Mouse (Mus musculus) limb, embryonic 15.5 days (tissue): ENCODE data around the gene Ttyh2. TPM values are rescaled to one million over a fixed set of nuclear protein-coding genes. Genes with fewer than 3 reads are reported as not detected.
"Not testable (repeated sequence)": the region's sequence is repeated elsewhere in the genome, so short reads cannot be mapped to it uniquely, and the experiment has no call there.

Experiments
- ATAC-seq: fragments of 200-750 bp; cut with Nextera tagmentation; 2 replicates; pipeline ENCODE4 v1.8.0; 2017; ENCODE audit warnings: low read depth, moderate TSS enrichment; ENCODE audit not compliant: insufficient number of reproducible peaks, low FRiP score, low TSS enrichment
- H3K27ac ChIP-seq: fragments of 300-500 bp; sonication (generic); 2 replicates; pipeline ENCODE4 v1.5.1; 2015; ENCODE audit warnings: moderate library complexity, mild to moderate bottlenecking, inconsistent platforms
- H3K27me3 ChIP-seq: fragments of 300-500 bp; sonication (generic); 2 replicates; pipeline ENCODE4 v1.6.1; 2015; ENCODE audit warnings: inconsistent platforms
- H3K36me3 ChIP-seq: fragments of 300-500 bp; sonication (generic); 2 replicates; pipeline ENCODE4 v1.6.1; 2015; ENCODE audit warnings: inconsistent platforms
- H3K4me1 ChIP-seq: fragments of 300-500 bp; sonication (generic); 2 replicates; pipeline ENCODE4 v1.6.1; 2015; ENCODE audit warnings: inconsistent platforms
- H3K4me2 ChIP-seq: fragments of 300-500 bp; sonication (generic); 2 replicates; pipeline ENCODE4 v1.6.1; 2015; ENCODE audit warnings: mild to moderate bottlenecking, inconsistent platforms
- H3K4me3 ChIP-seq: fragments of 300-500 bp; sonication (generic); 2 replicates; pipeline ENCODE4 v1.5.1; 2015; ENCODE audit warnings: mild to moderate bottlenecking, inconsistent platforms
- H3K9ac ChIP-seq: fragments of 300-500 bp; sonication (generic); 2 replicates; pipeline ENCODE4 v1.6.1; 2015; ENCODE audit warnings: inconsistent platforms
- H3K9me3 ChIP-seq: fragments of 300-500 bp; sonication (generic); 2 replicates; pipeline ENCODE4 v1.6.1; 2016; ENCODE audit warnings: inconsistent platforms
- WGBS: fragments of 180-500 bp; shearing (Covaris S2); methylation state at CpG from one replicate; pipeline ENCODE4 v1.1.7; 2015; 5-methylcytosine and 5-hydroxymethylcytosine counted together
- polyA plus RNA-seq: library from polyadenylated mRNA; unstranded; fragments of >200 nt; fragmentation: Nextera tagmentation; extraction: Ambion mirVana; gene quantifications from 2 replicates; pipeline ENCODE4 v1.2.1, GENCODE M21; 2015

The Ttyh2 gene
- polyA plus RNA-seq, 1 experiment from 2014 or later: 22.4 TPM

DNA sequence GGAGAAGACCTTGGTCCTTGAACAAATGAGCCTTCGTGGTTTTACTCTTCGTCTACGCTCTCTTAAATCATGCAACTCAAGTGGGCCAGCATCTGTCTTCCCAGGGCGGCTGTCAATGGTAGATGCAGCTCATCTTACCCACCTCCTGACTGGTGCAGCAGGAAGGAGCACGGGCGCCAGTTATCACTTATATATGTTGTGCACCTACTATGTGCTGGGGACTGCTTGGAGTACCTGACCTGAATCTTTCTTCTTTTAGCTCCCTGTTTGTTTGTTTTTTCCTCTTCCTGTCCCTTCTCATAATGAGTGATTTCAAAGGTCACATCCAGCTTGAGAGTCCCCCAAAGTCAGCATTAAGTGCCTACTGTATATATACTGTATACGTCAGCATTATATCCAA, 11.1 kb upstream of the Ttyh2 start:
- Histone ChIP-seq H3K4me2 (no peak overlapping the region), H3K27ac (no peak overlapping the region), H3K9me3 (no peaks in the 10 kb centered on the region), H3K36me3 (no peaks in the 10 kb centered on the region), H3K4me3 (no peak overlapping the region), H3K27me3 (peaks cover 7% of the 10 kb centered on the region; the same call in 1 of the 2 replicates), H3K9ac (no peak overlapping the region), H3K4me1 (no peaks in the 10 kb centered on the region)
- no peak for ATAC-seq
- 76% methylated on average over 7 of the region's 7 CpGs for WGBS

GRCm38 (mm10) chr11:114665463-114665862, 9.8 kb upstream of the Ttyh2 start:
- no peaks in the 10 kb centered on the region for H3K9me3 ChIP-seq
- no peak overlapping the region for H3K27ac ChIP-seq
- no peak overlapping the region for H3K9ac ChIP-seq
- no peak overlapping the region for H3K4me2 ChIP-seq
- ATAC-seq: no peak
- H3K4me3 ChIP-seq: no peak overlapping the region
- peaks cover 11% of the 10 kb centered on the region for H3K4me1 ChIP-seq
- WGBS: 67% methylated on average over 2 of the region's 2 CpGs
- H3K27me3 ChIP-seq: peaks cover 7% of the 10 kb centered on the region; the same call in 1 of the 2 replicates
- H3K36me3 ChIP-seq: peaks cover 5% of the 10 kb centered on the region

DNA sequence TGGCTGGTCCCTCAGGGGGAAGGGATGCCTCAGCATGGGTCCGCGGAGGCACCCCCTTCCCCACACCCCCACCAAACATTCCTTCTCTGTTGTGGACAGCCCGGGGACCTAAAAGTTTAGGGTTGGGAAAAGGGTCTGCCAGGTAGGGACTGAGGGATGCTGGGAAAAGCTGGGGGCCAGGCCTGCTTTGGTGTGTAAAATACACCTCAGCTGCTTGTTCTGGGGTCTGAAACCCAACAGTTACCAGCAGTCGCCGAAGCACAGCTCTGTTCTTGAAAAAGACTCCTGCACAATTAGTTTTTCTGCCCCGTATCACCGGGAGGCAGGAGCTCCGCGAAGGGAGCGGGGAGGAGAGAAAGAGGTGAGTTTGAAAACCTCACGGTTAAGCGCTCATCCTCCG, 8.4 kb upstream of the Ttyh2 start:
- Histone ChIP-seq H3K4me1 (peaks cover 13% of the 10 kb centered on the region), H3K9me3 (no peaks in the 10 kb centered on the region), H3K9ac (no peak overlapping the region), H3K36me3 (peaks cover 18% of the 10 kb centered on the region), H3K4me2 (no peak overlapping the region), H3K27me3 (peaks cover 7% of the 10 kb centered on the region; the same call in 1 of the 2 replicates), H3K27ac (no peak overlapping the region), H3K4me3 (no peak overlapping the region)
- ATAC-seq: no peak
- WGBS: 13% methylated on average over 13 of the region's 13 CpGs

DNA sequence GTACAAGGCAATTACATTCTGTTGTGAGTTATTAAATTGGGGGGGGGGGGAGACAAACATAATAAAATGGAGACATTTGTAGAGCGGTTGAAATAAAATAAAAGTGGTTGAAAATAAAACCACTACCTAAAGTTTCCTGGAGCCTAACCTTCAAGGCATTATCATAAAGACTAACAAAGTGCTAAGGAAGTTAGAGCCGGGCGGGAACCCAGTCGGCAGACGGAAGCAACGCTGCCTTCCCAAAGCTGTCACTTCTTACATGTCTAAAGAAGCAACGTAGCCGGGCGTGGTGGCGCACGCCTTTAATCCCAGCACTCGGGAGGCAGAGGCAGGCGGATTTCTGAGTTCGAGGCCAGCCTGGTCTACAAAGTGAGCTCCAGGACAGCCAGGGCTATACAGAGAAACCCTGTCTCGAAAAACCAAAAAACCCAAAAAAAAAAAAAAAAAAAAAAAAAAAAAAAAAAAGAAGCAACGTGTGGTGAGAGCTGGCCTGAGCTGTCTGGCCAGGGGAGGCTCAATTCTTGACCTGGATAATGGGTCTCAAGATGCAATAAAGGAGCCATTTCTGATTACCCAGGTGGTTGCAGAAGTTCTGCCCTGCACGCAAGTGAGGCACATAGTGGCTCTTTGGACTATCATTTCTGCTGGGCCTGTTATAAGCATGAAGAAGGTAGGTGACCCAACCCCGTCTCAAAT, 7.8 kb upstream of the Ttyh2 start:
- peaks cover 17% of the 10 kb centered on the region for H3K4me1 ChIP-seq
- H3K9ac ChIP-seq: no peak overlapping the region
- peaks cover 24% of the 10 kb centered on the region for H3K36me3 ChIP-seq
- 45% methylated on average over 16 of the region's 18 CpGs for WGBS
- no peak overlapping the region for H3K4me3 ChIP-seq
- no peak overlapping the region for H3K27ac ChIP-seq
- no peak for ATAC-seq
- H3K4me2 ChIP-seq: no peak overlapping the region
- no peaks in the 10 kb centered on the region for H3K9me3 ChIP-seq
- peaks cover 7% of the 10 kb centered on the region; the same call in 1 of the 2 replicates for H3K27me3 ChIP-seq

DNA sequence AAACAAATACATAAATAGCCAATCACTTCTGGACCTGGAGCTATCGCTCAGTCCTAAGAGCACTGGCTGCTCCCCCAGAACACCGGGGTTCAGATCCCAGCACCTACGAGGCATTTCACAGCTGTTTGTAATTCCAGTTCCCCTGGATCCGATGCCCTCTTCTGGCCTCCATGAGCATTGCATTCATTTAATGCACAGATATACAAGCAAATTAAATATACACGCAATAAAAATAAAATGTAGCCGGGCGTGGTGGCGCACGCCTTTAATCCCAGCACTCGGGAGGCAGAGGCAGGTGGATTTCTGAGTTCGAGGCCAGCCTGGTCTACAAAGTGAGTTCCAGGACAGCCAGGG, 7.3 kb upstream of the Ttyh2 start:
- not testable (repeated sequence) for H3K27ac ChIP-seq, H3K9me3 ChIP-seq, H3K9ac ChIP-seq, H3K4me2 ChIP-seq, H3K4me3 ChIP-seq, ATAC-seq, H3K27me3 ChIP-seq
- H3K4me1 ChIP-seq: peaks cover 22% of the 10 kb centered on the region
- 22% methylated on average over 11 of the region's 11 CpGs for WGBS
- H3K36me3 ChIP-seq: peaks cover 29% of the 10 kb centered on the region

DNA sequence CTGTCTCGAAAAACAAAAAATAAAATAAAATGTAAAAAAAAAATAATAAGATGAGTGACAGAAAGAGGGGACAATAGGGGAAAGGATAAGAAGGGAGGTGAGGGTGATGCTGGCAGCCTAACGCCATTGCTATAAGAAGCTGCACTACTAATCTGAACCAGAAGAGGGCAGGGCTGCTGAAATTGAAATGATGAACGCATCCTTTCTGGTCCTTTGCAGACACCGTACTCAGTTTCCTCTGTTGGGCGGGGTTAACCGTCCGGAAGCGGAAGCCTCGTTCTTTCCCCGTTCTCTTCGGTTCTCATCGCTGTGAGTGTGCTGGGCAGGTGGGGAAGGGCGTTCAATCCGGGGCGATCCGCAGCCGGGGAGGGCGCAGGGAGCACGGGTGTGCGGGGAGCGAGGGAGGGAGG, 6.9 kb upstream of the Ttyh2 start, which contains the start of gene Rpl38:
Gene Rpl38 (plus strand): TSS at position 224 of the 410 bp plus-strand sequence.
- peaks cover 25% of the 10 kb centered on the region for H3K4me1 ChIP-seq
- peaks cover 33% of the 10 kb centered on the region for H3K36me3 ChIP-seq
- peak within 1 kb of the TSS; percentile 94 for H3K27ac ChIP-seq
- H3K27me3 ChIP-seq: peaks cover 7% of the 10 kb centered on the region; the same call in 1 of the 2 replicates
- H3K4me2 ChIP-seq: peak within 1 kb of the TSS; percentile 73
- H3K9me3 ChIP-seq: no peaks in the 10 kb centered on the region
- under 1% methylated on average over 21 of the region's 21 CpGs for WGBS
- H3K9ac ChIP-seq: peak within 1 kb of the TSS; percentile 97
- peak; percentile 76 for ATAC-seq
- H3K4me3 ChIP-seq: peak within 1 kb of the TSS; percentile 91

DNA sequence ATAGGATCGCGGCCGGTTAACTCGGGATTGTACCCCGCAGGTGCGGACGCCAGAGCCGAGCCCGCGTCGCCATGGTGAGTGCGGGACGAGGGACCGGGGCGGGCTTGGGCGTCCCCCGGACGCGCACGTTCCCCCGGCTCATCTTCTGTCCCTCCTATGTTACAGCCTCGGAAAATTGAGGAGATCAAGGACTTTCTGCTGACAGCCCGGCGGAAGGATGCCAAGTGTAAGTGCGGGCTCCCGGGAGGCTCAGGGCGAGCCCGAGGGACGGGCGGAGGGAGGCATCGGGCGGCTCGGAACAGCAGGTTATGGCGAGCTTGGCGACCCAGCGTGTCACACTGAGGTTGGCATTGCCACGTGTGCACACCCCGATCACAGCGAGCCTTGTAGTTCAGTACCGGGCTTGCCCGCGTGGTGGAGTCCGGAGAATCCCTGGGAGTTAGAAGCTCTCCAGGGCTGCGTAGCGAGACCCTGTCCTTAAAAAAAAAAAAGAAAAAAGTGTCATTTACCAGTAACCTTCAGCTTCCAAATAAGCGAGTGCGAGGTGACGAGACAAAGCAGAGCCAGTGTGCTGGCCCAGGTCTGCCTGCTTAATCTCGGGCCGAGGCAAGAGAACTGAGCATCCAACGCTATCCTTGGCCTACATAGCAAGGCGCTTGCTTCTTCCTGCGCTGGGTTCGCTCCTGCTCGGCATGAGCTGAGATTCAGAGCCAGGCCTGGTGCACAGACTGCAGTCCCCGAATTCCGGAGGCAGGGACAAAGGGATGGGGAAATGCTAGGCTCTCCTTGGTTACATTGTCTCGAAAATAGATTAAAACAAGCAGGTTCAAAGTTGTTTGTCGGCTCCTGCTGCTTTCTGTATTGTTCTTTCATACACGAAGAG, 6.2 kb upstream of the Ttyh2 start:
- Histone ChIP-seq H3K9ac (peak overlapping the region; percentile 97), H3K4me3 (peak overlapping the region; percentile 91), H3K9me3 (no peaks in the 10 kb centered on the region), H3K4me1 (peaks cover 26% of the 10 kb centered on the region), H3K4me2 (peak overlapping the region; percentile 73), H3K36me3 (peaks cover 40% of the 10 kb centered on the region), H3K27ac (peak overlapping the region; percentile 94), H3K27me3 (peaks cover 7% of the 10 kb centered on the region; the same call in 1 of the 2 replicates)
- peak; percentile 57 for ATAC-seq
- WGBS: under 1% methylated on average over 60 of the region's 60 CpGs

DNA sequence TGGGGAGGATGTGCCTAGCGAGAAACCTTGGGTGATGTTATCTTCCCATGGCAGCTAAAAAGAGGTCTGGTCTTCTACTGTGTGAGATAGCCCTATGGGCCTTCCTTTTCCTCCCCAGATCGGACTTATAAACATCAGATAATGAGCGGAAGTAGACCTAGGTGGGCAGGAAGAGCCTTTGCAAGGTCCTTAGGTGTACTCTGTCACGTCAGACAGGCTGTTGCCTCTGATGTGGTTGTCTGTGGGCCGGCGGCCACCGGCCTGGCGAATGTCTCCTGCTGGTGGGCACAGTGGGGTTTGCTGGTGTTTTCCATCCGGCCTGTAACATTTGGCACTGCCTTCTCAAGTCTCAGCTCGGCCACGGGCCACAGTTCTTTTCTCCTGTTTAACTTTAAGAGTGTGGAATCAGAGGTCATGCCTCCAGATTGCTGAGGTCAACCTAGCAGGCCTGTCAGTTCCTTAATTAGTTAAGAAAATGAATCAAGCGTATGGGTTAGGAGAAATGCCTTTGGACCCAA, 5.5 kb upstream of the Ttyh2 start:
- Histone ChIP-seq H3K27ac (peak overlapping the region; percentile 94; the same call in 1 of the 2 replicates), H3K4me1 (peaks cover 32% of the 10 kb centered on the region)
- ATAC-seq: no peak

DNA sequence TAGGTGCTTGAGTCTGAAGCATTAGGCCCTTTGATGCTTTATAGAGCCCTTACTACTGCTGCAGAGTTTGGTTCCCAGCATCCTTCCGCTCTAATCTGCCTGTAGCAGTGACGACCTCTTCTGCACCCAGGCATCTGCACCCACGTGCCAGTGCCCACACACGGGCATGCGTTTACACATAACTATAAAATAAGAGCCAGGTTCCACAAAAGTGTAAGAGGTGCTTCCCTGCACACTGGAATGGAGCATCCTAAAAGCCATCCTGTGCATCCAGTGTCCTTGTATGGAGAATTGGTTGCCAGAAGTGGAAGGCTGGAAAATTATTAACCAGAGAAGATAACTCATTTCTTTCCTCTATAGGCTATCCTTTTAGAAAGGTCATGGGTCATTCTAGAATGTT, 4.1 kb upstream of the Ttyh2 start:
- Histone ChIP-seq H3K4me3 (no peak overlapping the region), H3K9ac (no peak overlapping the region), H3K4me1 (peaks cover 40% of the 10 kb centered on the region), H3K27ac (no peak overlapping the region), H3K4me2 (no peak overlapping the region), H3K36me3 (peaks cover 42% of the 10 kb centered on the region), H3K9me3 (no peaks in the 10 kb centered on the region), H3K27me3 (peaks cover 3% of the 10 kb centered on the region; the same call in 1 of the 2 replicates)
- 80% methylated on average over 5 of the region's 5 CpGs for WGBS
- no peak for ATAC-seq

More for the DNA sequence above, 5.5 kb upstream of the Ttyh2 start:
- WGBS: 14% methylated on average over 12 of the region's 12 CpGs
- H3K4me3 ChIP-seq: peak overlapping the region; percentile 91
- no peaks in the 10 kb centered on the region for H3K9me3 ChIP-seq
- peaks cover 42% of the 10 kb centered on the region for H3K36me3 ChIP-seq
- H3K9ac ChIP-seq: peak overlapping the region; percentile 97
- peak overlapping the region; percentile 73 for H3K4me2 ChIP-seq
- peaks cover 7% of the 10 kb centered on the region; the same call in 1 of the 2 replicates for H3K27me3 ChIP-seq

- no peaks in the 10 kb centered on the region for H3K27me3 ChIP-seq
- H3K4me3 ChIP-seq: no peak overlapping the region
- no peak for ATAC-seq
- WGBS: 55% methylated on average over 9 of the region's 9 CpGs
- no peaks in the 10 kb centered on the region for H3K9me3 ChIP-seq
- peaks cover 53% of the 10 kb centered on the region for H3K4me1 ChIP-seq
- H3K36me3 ChIP-seq: peaks cover 42% of the 10 kb centered on the region
- no peak overlapping the region for H3K4me2 ChIP-seq
- H3K9ac ChIP-seq: no peak overlapping the region
- H3K27ac ChIP-seq: peak overlapping the region; percentile 43; the same call in 1 of the 2 replicates
These were observed 2.2 kb upstream of the Ttyh2 start for GRCm38 (mm10) chr11:114672794-114673718.

DNA sequence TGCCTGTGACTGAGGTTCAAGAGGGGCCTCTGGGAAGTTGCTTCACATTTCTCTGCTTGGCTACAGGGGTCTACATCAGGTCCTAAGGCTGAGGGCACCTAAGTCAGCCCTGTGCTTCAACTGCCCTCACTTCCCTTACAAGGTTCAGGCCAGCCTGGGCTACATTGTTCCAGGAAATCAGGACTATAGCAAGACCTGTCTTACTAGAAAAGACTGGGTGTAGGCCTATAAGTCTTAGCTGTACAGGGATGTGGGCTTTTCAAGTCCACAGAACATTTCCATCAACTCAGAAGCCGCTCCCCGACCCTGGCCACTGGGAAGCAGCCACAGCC, 1.5 kb upstream of the Ttyh2 start:
- H3K4me1 ChIP-seq: peaks cover 53% of the 10 kb centered on the region
- no peak overlapping the region for H3K4me3 ChIP-seq
- H3K27ac ChIP-seq: peak overlapping the region; percentile 43
- H3K4me2 ChIP-seq: no peak overlapping the region
- H3K27me3 ChIP-seq: no peaks in the 10 kb centered on the region
- H3K36me3 ChIP-seq: peaks cover 42% of the 10 kb centered on the region
- ATAC-seq: no peak
- H3K9ac ChIP-seq: no peak overlapping the region
- WGBS: 74% methylated on average over 2 of the region's 2 CpGs
- H3K9me3 ChIP-seq: no peaks in the 10 kb centered on the region
